Mouse (Mus musculus) urinary bladder, adult 2 months (tissue): ENCODE measurements around the gene Slu7. TPM values are rescaled to one million over a fixed set of nuclear protein-coding genes. Genes with fewer than 3 reads are reported as not detected.
A peak's percentile ranks its signal among the peaks of the same experiment; 100 is the strongest.

ENCODE experiments used
- DNase-seq: peaks from one replicate; pipeline ENCODE4 v3.0.0; 2022; ENCODE audit warnings: low spot score
- polyA plus RNA-seq: library from polyadenylated mRNA; depleted of rRNA; stranded (reverse); fragments of >200 nt; gene quantifications from 2 replicates; pipeline ENCODE4 v1.2.3, GENCODE M21; 2012; rRNA removed

The Slu7 gene
- polyA plus RNA-seq, 1 experiment = 10.0 TPM

- no peak for DNase-seq
Measured at GRCm38 (mm10) chr11:43484057-43484456, 50.5 kb downstream of the Slu7 start.

DNA sequence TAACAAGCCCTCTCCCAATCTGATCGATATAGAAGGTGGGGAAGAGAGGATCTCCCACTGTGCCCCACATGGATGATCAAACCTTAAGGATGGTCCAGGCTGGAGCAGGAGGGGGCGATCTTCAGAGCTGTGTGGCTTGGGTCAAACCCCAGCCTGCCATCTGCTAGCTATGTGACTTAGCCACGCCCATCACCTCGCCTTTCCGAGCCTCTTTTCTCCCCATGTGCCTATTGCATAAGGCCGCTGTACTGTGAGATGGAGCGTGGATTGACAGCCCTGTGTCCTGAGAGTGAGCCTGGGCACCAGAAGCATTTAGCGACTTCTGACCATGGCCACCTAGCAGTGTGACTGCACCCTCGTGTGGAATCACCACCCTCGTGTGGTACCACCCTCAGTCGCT, 51.1 kb downstream of the Slu7 start:
- DNase-seq = no peak

GRCm38 (mm10) chr11:43485855-43486254, 52.3 kb downstream of the Slu7 start:
- DNase-seq = no peak

- DNase-seq = peak; percentile 64
Measured at GRCm38 (mm10) chr11:43492663-43493062, 59.1 kb downstream of the Slu7 start.

DNA sequence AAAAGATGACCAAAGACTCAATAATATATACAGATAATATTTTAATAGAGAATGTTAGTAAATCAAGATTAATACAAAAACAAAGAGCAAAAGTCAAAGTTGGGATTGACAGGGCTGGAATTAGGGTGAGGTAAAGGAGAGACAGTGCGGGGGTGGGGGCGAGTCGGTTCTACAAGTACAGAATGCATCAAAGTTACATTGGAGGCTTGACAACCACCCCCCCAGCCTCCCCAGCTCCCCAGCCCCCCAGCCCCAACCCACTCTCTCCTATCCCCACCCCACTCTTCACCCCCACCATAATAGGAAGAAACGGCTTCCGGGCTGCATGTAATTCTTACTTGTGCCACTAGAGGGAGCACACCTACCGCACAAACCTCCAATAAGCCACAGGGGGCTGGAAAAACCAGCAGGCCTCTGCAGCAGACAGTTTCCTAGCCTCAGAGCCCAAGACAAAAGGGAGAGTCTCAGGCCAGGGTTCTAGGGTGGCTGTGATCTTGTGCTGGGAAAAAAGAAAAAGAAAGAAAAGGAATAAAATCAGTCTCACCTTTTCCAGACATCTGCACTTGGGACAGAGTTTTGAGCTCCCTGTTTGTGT, 60.4 kb downstream of the Slu7 start:
- DNase-seq = no peak

GRCm38 (mm10) chr11:43495037-43495436, 61.5 kb downstream of the Slu7 start:
- DNase-seq = no peak

GRCm38 (mm10) chr11:43495532-43495931, 62.0 kb downstream of the Slu7 start:
- DNase-seq = peak; percentile 40

Other genes with a start within 250 kb of the Slu7 start
- 126 and 144 TPM in 2 replicates for gene Pttg1, start 7.5 kb upstream of the Slu7 start, polyA plus RNA-seq
- 47.2 and 53.2 TPM in 2 replicates for gene C1qtnf2, start 40.5 kb downstream of the Slu7 start, polyA plus RNA-seq
- gene Ccnjl, start 95.0 kb downstream of the Slu7 start, polyA plus RNA-seq = 3.3 and 4.0 TPM in 2 replicates
- 0.50 and 0.55 TPM in 2 replicates for gene 4933415A04Rik, start 153.3 kb downstream of the Slu7 start, polyA plus RNA-seq
- gene Fabp6, start 167.8 kb downstream of the Slu7 start, polyA plus RNA-seq = 1.6 and 3.0 TPM in 2 replicates
- gene Pwwp2a, start 248.3 kb downstream of the Slu7 start, polyA plus RNA-seq = 25.2 and 25.5 TPM in 2 replicates